Mouse (Mus musculus) liver, embryonic 13.5 days (tissue): ENCODE measurements around the gene Bend3. TPM values are rescaled to one million over a fixed set of nuclear protein-coding genes. Genes with fewer than 3 reads are reported as not detected.

ENCODE experiments used
- ATAC-seq: fragments of 200-750 bp; cut with Nextera tagmentation; 2 replicates; pipeline ENCODE4 v1.8.0; 2017; ENCODE audit warnings: low read depth, mild to moderate bottlenecking, moderate number of reproducible peaks, moderate library complexity
- DNase-seq: peaks from one replicate; pipeline ENCODE4 v3.0.0; 2022
- H3K27ac ChIP-seq: fragments of 300-500 bp; sonication (generic); 2 replicates; pipeline ENCODE4 v1.5.1; 2015; ENCODE audit warnings: moderate library complexity, mild to moderate bottlenecking, inconsistent platforms
- H3K27me3 ChIP-seq: fragments of 300-500 bp; sonication (generic); 2 replicates; pipeline ENCODE4 v1.6.1; 2015; ENCODE audit warnings: mild to moderate bottlenecking, inconsistent platforms
- H3K36me3 ChIP-seq: fragments of 300-500 bp; sonication (generic); 2 replicates; pipeline ENCODE4 v1.6.1; 2015; ENCODE audit warnings: mild to moderate bottlenecking, inconsistent platforms
- H3K4me1 ChIP-seq: fragments of 300-500 bp; sonication (generic); replicated peaks from 2 replicates; pipeline ENCODE4 v1.6.1; 2015; ENCODE audit warnings: inconsistent platforms
- H3K4me2 ChIP-seq: fragments of 300-500 bp; sonication (generic); 2 replicates; pipeline ENCODE4 v1.6.1; 2015; ENCODE audit warnings: inconsistent platforms, mild to moderate bottlenecking, moderate library complexity
- H3K4me3 ChIP-seq: fragments of 300-500 bp; sonication (generic); replicated peaks from 2 replicates; pipeline ENCODE4 v1.5.1; 2015; ENCODE audit warnings: mild to moderate bottlenecking, inconsistent platforms
- H3K9ac ChIP-seq: fragments of 300-500 bp; sonication (generic); 2 replicates; pipeline ENCODE4 v1.6.1; 2015; ENCODE audit warnings: mild to moderate bottlenecking, inconsistent platforms
- H3K9me3 ChIP-seq: fragments of 300-500 bp; sonication (generic); replicated peaks from 2 replicates; pipeline ENCODE4 v1.6.1; 2016; ENCODE audit warnings: inconsistent platforms
- WGBS: fragments of 180-500 bp; shearing (Covaris S2); methylation state at CpG from one replicate; pipeline ENCODE4 v1.1.7; 2015; ENCODE audit not compliant: insufficient replicate concordance; 5-methylcytosine and 5-hydroxymethylcytosine counted together
- polyA plus RNA-seq: library from polyadenylated mRNA; unstranded; fragments of >200 nt; fragmentation: Nextera tagmentation; extraction: Ambion mirVana; gene quantifications from 2 replicates; pipeline ENCODE4 v1.2.1, GENCODE M21; 2015

The Bend3 gene
- polyA plus RNA-seq, 1 experiment from 2014 or later: 1.2 TPM

- Histone ChIP-seq H3K4me1 (peaks cover 63% of the 10 kb centered on the region), H3K4me3 (no peak overlapping the region), H3K9me3 (no peaks in the 10 kb centered on the region), H3K4me2 (peak overlapping the region; percentile 99), H3K36me3 (no peaks in the 10 kb centered on the region), H3K27me3 (no peaks in the 10 kb centered on the region), H3K27ac (peak overlapping the region; percentile 30; the same call in 1 of the 2 replicates), H3K9ac (peak overlapping the region; percentile 30)
- no peak for DNase-seq
- no peak for ATAC-seq
- 35% methylated on average over 4 of the region's 4 CpGs for WGBS
Measured at GRCm38 (mm10) chr10:43481179-43481578, 2.5 kb downstream of the Bend3 start.

DNA sequence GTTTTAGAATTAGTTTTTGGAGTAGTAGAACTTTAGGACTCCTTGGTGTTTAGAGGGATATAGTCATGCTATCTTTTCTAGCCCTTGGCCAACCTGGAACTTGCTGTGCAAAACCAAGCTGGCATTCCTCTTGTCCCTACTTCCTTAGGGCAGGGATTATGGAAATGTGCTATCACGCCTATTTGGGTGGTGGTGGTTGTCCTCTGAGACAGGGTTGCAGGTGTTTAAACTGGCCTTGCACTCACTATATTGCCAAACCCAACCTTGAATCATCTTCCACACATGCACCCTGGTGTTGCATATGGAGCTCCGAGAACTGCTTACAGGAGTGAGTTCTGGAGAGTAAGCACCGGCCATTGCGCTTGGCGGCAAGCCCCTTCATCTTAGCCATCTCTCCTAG lies 3.4 kb downstream of the Bend3 start:
- Histone ChIP-seq H3K9ac (no peak overlapping the region; the same call in 1 of the 2 replicates), H3K4me3 (no peak overlapping the region), H3K4me2 (no peak overlapping the region; the same call in 1 of the 2 replicates), H3K27me3 (no peaks in the 10 kb centered on the region), H3K9me3 (no peaks in the 10 kb centered on the region), H3K4me1 (peaks cover 64% of the 10 kb centered on the region), H3K27ac (peak overlapping the region; percentile 30; the same call in 1 of the 2 replicates), H3K36me3 (no peaks in the 10 kb centered on the region)
- WGBS: 85% methylated on average over 5 of the region's 5 CpGs
- DNase-seq (no peak), ATAC-seq (no peak)

DNA sequence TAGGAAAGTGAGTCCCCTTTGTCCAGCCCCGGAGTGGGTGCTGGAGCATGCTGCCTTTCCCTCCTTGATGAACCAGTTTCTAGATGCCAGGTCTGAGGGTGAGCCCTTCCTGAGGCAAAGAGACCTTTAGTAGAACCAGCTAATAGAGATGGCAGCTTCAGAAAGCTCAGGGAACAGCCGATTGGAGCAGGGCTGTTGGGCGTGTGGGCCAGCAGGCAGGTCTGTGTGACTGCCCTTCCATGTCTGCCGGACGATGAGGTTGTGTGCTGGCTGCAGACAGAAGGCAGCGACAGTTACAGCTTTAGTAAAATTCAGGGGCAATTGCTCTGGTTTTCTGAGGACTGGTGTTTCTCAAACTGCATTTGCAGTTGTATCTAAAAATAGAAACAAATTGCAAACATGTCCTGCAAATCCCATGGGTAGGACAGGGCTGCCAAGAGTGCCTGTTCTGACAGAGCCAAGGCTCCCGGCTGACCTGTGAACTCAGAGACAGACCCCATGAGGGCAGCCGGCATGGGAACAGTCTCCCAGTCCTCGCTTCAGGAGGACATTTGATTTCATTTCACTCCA lies 4.9 kb downstream of the Bend3 start:
- H3K4me3 ChIP-seq: no peak overlapping the region
- peak overlapping the region; percentile 53; the same call in 1 of the 2 replicates for H3K27ac ChIP-seq

GRCm38 (mm10) chr10:43485751-43486268 lies 7.2 kb downstream of the Bend3 start:
- peaks cover 72% of the 10 kb centered on the region for H3K4me1 ChIP-seq
- no peak overlapping the region for H3K27ac ChIP-seq
- H3K4me3 ChIP-seq: no peak overlapping the region
- no peaks in the 10 kb centered on the region for H3K36me3 ChIP-seq
- DNase-seq (no peak), ATAC-seq (no peak)
- no peaks in the 10 kb centered on the region for H3K27me3 ChIP-seq
- 66% methylated on average over 6 of the region's 6 CpGs for WGBS
- no peaks in the 10 kb centered on the region for H3K9me3 ChIP-seq
- H3K9ac ChIP-seq: no peak overlapping the region
- H3K4me2 ChIP-seq: no peak overlapping the region

More for the DNA sequence above, 4.9 kb downstream of the Bend3 start:
- Histone ChIP-seq H3K27me3 (no peaks in the 10 kb centered on the region), H3K9ac (no peak overlapping the region), H3K4me2 (no peak overlapping the region), H3K9me3 (no peaks in the 10 kb centered on the region), H3K4me1 (peaks cover 66% of the 10 kb centered on the region), H3K36me3 (no peaks in the 10 kb centered on the region)
- DNase-seq (no peak), ATAC-seq (no peak)
- 66% methylated on average over 9 of the region's 9 CpGs for WGBS

- Histone ChIP-seq H3K9ac (peak overlapping the region; percentile 6; the same call in 1 of the 2 replicates), H3K9me3 (no peaks in the 10 kb centered on the region), H3K27me3 (no peaks in the 10 kb centered on the region), H3K4me3 (no peak overlapping the region), H3K4me1 (peaks cover 55% of the 10 kb centered on the region), H3K4me2 (no peak overlapping the region), H3K36me3 (no peaks in the 10 kb centered on the region), H3K27ac (no peak overlapping the region)
- ATAC-seq (no peak), DNase-seq (no peak)
- WGBS: 78% methylated on average over 3 of the region's 3 CpGs
Measured at GRCm38 (mm10) chr10:43487441-43488010, 8.9 kb downstream of the Bend3 start.

DNA sequence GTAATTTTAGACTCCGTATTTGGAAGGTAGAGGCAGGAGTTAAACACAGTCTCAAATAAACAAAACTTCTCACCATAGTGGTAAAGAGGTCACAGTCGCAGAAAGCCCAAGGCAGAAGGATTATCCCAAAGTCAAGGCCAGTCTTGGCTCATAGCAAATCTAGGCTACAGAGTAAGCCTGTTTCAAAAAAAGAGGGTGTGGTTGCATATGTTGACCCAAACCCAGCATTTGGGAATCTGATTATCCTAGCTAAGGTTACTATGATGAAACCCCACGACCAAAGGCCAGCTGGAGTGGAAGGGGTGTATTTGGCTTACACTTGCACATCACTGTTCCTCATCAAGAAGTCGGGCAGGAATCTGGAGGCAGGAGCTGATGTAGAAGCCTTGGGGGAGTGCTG lies 9.6 kb downstream of the Bend3 start:
- Histone ChIP-seq H3K4me1 (peaks cover 47% of the 10 kb centered on the region), H3K4me3 (no peak overlapping the region), H3K4me2 (no peak overlapping the region), H3K9me3 (no peaks in the 10 kb centered on the region), H3K36me3 (no peaks in the 10 kb centered on the region), H3K9ac (no peak overlapping the region), H3K27me3 (no peaks in the 10 kb centered on the region), H3K27ac (no peak overlapping the region; the same call in 1 of the 2 replicates)
- no peak for ATAC-seq
- no peak for DNase-seq
- WGBS: 64% methylated on average over 4 of the region's 4 CpGs

GRCm38 (mm10) chr10:43489139-43489538 lies 10.5 kb downstream of the Bend3 start:
- Histone ChIP-seq H3K27me3 (no peaks in the 10 kb centered on the region), H3K4me1 (peaks cover 41% of the 10 kb centered on the region), H3K9ac (no peak overlapping the region), H3K9me3 (no peaks in the 10 kb centered on the region), H3K27ac (no peak overlapping the region), H3K4me3 (no peak overlapping the region), H3K4me2 (no peak overlapping the region), H3K36me3 (peaks cover 4% of the 10 kb centered on the region)
- 75% methylated on average over 7 of the region's 7 CpGs for WGBS
- DNase-seq (no peak), ATAC-seq (no peak)

GRCm38 (mm10) chr10:43489550-43489949 lies 10.9 kb downstream of the Bend3 start:
- H3K27me3 ChIP-seq: no peaks in the 10 kb centered on the region
- H3K4me1 ChIP-seq: peaks cover 40% of the 10 kb centered on the region
- DNase-seq: no peak
- 0 out of 2 replicates have a peak, but pooled peaks have one; percentile 43 for ATAC-seq
- H3K27ac ChIP-seq: peak overlapping the region; percentile 34; the same call in 1 of the 2 replicates
- no peak overlapping the region for H3K4me3 ChIP-seq
- WGBS: 36% methylated on average over 6 of the region's 6 CpGs
- peaks cover 7% of the 10 kb centered on the region for H3K36me3 ChIP-seq
- H3K9me3 ChIP-seq: no peaks in the 10 kb centered on the region
- no peak overlapping the region for H3K9ac ChIP-seq
- no peak overlapping the region for H3K4me2 ChIP-seq

DNA sequence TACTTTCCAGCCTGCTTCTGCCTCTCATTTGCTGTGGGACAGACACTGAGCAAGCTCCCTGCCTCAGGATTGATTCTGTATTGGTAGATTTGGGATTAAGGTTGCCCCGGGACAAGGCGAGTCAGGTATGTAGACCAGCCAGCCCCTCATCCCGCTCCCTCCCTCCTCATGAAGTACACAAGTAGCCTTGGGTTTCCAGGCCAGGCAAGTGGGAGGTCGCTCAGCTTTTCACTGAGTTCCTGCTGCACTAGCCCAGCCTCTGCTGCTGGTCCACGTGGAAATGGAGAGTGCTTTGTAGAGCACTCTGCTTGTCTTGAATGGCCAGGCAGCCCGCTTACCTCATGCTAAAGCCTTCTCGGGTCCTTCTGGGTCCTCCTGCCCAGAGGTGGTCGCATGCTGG lies 11.4 kb downstream of the Bend3 start:
- Histone ChIP-seq H3K36me3 (peaks cover 11% of the 10 kb centered on the region), H3K4me2 (no peak overlapping the region), H3K4me1 (peaks cover 40% of the 10 kb centered on the region), H3K4me3 (no peak overlapping the region), H3K9ac (no peak overlapping the region), H3K27ac (peak overlapping the region; percentile 34; the same call in 1 of the 2 replicates), H3K27me3 (no peaks in the 10 kb centered on the region), H3K9me3 (no peaks in the 10 kb centered on the region)
- no peak for ATAC-seq
- WGBS: 65% methylated on average over 8 of the region's 8 CpGs
- DNase-seq: no peak

- no peak overlapping the region for H3K9ac ChIP-seq
- no peaks in the 10 kb centered on the region for H3K27me3 ChIP-seq
- H3K36me3 ChIP-seq: peaks cover 20% of the 10 kb centered on the region
- ATAC-seq (peak; percentile 43; the same call in 1 of the 2 replicates), DNase-seq (no peak)
- H3K4me2 ChIP-seq: no peak overlapping the region
- H3K4me3 ChIP-seq: no peak overlapping the region
- WGBS: 73% methylated on average over 5 of the region's 5 CpGs
- no peaks in the 10 kb centered on the region for H3K9me3 ChIP-seq
- no peak overlapping the region for H3K27ac ChIP-seq
- H3K4me1 ChIP-seq: peaks cover 35% of the 10 kb centered on the region
Measured at GRCm38 (mm10) chr10:43490846-43491245, 12.2 kb downstream of the Bend3 start.

GRCm38 (mm10) chr10:43502599-43502998 lies 24.0 kb downstream of the Bend3 start:
- 91% methylated on average over 4 of the region's 4 CpGs for WGBS
- Histone ChIP-seq H3K27me3 (no peaks in the 10 kb centered on the region), H3K9me3 (no peaks in the 10 kb centered on the region), H3K9ac (no peak overlapping the region), H3K36me3 (peaks cover 40% of the 10 kb centered on the region), H3K4me2 (no peak overlapping the region), H3K27ac (no peak overlapping the region), H3K4me3 (no peak overlapping the region), H3K4me1 (no peaks in the 10 kb centered on the region)
- DNase-seq (no peak), ATAC-seq (no peak)
